Mouse (Mus musculus): ENCODE results near the gene Slc7a7. TPM values are rescaled to one million over a fixed set of nuclear protein-coding genes. Genes with fewer than 3 reads are reported as not detected.

Gene Slc7a7
- polyA plus RNA-seq, 1 experiment from 2014 or later = 3.9 TPM

DNA sequence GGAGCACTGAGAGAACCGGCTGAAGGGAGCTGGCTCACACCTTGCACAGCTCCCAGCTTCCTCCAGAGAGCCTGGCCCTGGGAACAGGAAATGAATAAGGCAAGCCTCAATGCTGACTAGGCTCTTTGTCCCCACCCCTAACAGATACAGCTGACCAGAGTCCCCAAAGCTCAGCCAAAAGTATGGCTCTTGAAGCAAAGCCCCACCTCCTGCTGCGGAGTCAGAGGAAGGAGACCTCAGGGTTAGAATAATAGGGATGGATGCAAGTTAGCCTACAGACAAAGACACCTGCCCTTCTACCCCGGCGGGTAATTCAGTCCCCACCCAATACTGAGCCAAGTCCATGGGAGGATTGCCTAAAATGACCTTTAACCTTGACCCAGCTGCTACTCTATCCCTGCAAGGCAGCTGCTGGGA, 34.2 kb downstream of the Slc7a7 start:
- no peak for ATAC-seq
- Histone ChIP-seq H3K27me3 (replicated peaks; ENCODE audit: control insufficient read depth, insufficient read depth, low read length) (no peaks in the 10 kb centered on the region), H3K4me2 (ENCODE audit: low read length) (no peak overlapping the region), H3K27ac (ENCODE audit: low read length) (no peak overlapping the region), H3K9ac (replicated peaks; ENCODE audit: low read depth, low read length) (no peak overlapping the region), H3K4me3 (replicated peaks; ENCODE audit: low read length) (no peak overlapping the region), H3K36me3 (ENCODE audit: control insufficient read depth, insufficient read depth) (no peaks in the 10 kb centered on the region), H3K4me1 (replicated peaks; ENCODE audit: control insufficient read depth, insufficient read depth, low read length) (no peaks in the 10 kb centered on the region), H3K9me3 (ENCODE audit: control insufficient read depth, low read length) (no peaks in the 10 kb centered on the region)
- 52% methylated on average over 4 of the region's 4 CpGs for WGBS

DNA sequence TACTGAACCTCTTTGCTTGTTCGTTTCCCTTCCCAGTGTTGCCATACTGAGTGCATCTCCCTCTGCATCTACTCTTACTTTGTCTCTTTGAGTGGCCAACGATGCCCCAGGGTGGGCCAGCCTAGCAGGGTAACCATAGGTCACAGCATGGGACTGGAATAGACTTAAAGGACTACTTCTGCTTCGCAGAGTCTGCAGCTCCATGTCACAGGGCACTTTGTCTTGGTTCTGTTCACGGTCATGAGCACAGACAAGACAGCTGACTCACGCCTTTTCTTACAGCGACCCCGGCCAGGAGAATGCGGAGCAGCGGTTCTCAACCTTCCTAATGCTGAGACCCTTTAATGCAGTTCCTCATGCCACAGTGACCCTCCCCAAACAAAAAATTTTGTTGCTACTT, 34.9 kb downstream of the Slc7a7 start:
- no peak for ATAC-seq

DNA sequence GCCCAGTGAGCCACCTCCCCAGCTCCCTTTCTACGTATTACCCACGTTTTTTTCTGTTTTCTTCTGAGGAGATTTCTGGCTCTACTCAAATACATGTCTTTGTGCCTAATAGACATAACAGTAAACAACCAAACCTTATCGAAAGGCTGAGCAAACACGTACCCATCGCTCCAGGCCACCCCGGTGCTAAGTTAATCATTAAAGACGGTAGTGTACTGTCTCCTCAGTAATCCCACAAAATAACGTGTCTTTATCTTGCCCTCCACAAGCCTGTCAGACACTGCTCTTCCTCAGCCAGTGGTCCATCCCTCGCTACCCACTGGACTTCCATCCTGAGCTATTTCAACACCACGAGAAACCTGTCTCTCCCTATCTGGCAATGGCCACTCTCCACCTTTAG, 35.8 kb downstream of the Slc7a7 start:
- Histone ChIP-seq H3K4me3 (replicated peaks; ENCODE audit: low read length) (no peak overlapping the region), H3K27me3 (replicated peaks; ENCODE audit: control insufficient read depth, insufficient read depth, low read length) (no peaks in the 10 kb centered on the region), H3K9ac (replicated peaks; ENCODE audit: low read depth, low read length) (no peak overlapping the region), H3K27ac (ENCODE audit: low read length) (no peak overlapping the region), H3K4me2 (ENCODE audit: low read length) (no peak overlapping the region), H3K36me3 (ENCODE audit: control insufficient read depth, insufficient read depth) (no peaks in the 10 kb centered on the region), H3K4me1 (replicated peaks; ENCODE audit: control insufficient read depth, insufficient read depth, low read length) (no peaks in the 10 kb centered on the region), H3K9me3 (ENCODE audit: control insufficient read depth, low read length) (no peaks in the 10 kb centered on the region)
- ATAC-seq = no peak
- 83% methylated on average over 10 of the region's 10 CpGs for WGBS

More for the DNA sequence above, 34.9 kb downstream of the Slc7a7 start:
- no peaks in the 10 kb centered on the region for H3K36me3 ChIP-seq (ENCODE audit: control insufficient read depth, insufficient read depth)
- H3K27ac ChIP-seq (ENCODE audit: low read length) = no peak overlapping the region
- H3K9me3 ChIP-seq (ENCODE audit: control insufficient read depth, low read length) = no peaks in the 10 kb centered on the region
- H3K27me3 ChIP-seq (replicated peaks; ENCODE audit: control insufficient read depth, insufficient read depth, low read length) = no peaks in the 10 kb centered on the region
- no peak overlapping the region for H3K4me2 ChIP-seq (ENCODE audit: low read length)
- 64% methylated on average over 9 of the region's 9 CpGs for WGBS
- H3K4me3 ChIP-seq (replicated peaks; ENCODE audit: low read length) = no peak overlapping the region
- H3K4me1 ChIP-seq (replicated peaks; ENCODE audit: control insufficient read depth, insufficient read depth, low read length) = no peaks in the 10 kb centered on the region
- no peak overlapping the region for H3K9ac ChIP-seq (replicated peaks; ENCODE audit: low read depth, low read length)

DNA sequence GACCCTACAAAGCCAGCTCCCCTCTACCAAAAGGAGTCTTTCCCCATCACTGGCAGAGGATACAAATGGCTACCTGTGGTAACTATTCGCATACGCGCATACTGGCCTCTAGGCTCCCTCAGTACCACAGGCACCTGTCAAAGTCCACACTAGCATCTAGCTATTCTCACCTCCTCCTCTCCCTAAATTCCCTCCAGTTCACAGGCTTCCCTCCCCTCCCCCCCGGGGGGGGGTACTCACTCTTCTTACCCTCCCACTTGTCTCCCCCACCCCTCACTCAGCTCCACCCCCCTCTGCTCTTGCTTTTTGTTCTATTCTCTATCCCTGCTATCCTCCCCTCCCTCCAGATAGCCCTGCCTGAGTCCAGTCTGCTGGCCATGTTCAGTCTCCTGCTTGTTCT, 37.0 kb downstream of the Slc7a7 start:
- no peak overlapping the region for H3K4me2 ChIP-seq (ENCODE audit: low read length)
- H3K4me1 ChIP-seq (replicated peaks; ENCODE audit: control insufficient read depth, insufficient read depth, low read length) = no peaks in the 10 kb centered on the region
- no peaks in the 10 kb centered on the region for H3K36me3 ChIP-seq (ENCODE audit: control insufficient read depth, insufficient read depth)
- H3K27ac ChIP-seq (ENCODE audit: low read length) = no peak overlapping the region
- ATAC-seq = no peak
- no peak overlapping the region for H3K9ac ChIP-seq (replicated peaks; ENCODE audit: low read depth, low read length)
- H3K4me3 ChIP-seq (replicated peaks; ENCODE audit: low read length) = no peak overlapping the region
- WGBS = 69% methylated on average over 4 of the region's 4 CpGs
- no peaks in the 10 kb centered on the region for H3K9me3 ChIP-seq (ENCODE audit: control insufficient read depth, low read length)
- H3K27me3 ChIP-seq (replicated peaks; ENCODE audit: control insufficient read depth, insufficient read depth, low read length) = no peaks in the 10 kb centered on the region

DNA sequence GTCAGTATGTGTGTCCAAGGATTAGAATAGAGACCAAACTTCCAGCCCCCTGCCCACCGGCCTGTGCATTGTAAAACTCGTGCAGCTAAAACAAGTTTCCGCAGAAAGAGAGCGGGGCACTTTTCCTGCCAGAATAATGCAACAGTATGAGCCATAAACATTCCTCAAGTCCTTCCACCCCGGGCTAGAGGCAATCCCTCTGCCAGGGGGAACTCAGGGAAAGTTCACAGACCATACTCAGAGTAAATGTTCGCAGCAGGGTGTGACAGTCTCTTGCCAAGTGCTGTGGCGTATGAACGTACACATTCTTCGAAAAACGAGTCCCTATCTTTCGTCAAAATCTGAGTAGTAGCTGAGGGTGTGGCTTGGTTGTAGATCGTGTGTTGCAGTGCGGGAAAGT, 38.0 kb downstream of the Slc7a7 start:
- Histone ChIP-seq H3K4me1 (replicated peaks; ENCODE audit: control insufficient read depth, insufficient read depth, low read length) (no peaks in the 10 kb centered on the region), H3K36me3 (ENCODE audit: control insufficient read depth, insufficient read depth) (no peaks in the 10 kb centered on the region), H3K27me3 (replicated peaks; ENCODE audit: control insufficient read depth, insufficient read depth, low read length) (no peaks in the 10 kb centered on the region), H3K27ac (ENCODE audit: low read length) (no peak overlapping the region), H3K4me2 (ENCODE audit: low read length) (no peak overlapping the region), H3K9ac (replicated peaks; ENCODE audit: low read depth, low read length) (no peak overlapping the region), H3K9me3 (ENCODE audit: control insufficient read depth, low read length) (no peaks in the 10 kb centered on the region), H3K4me3 (replicated peaks; ENCODE audit: low read length) (no peak overlapping the region)
- WGBS = 82% methylated on average over 13 of the region's 13 CpGs
- no peak for ATAC-seq

DNA sequence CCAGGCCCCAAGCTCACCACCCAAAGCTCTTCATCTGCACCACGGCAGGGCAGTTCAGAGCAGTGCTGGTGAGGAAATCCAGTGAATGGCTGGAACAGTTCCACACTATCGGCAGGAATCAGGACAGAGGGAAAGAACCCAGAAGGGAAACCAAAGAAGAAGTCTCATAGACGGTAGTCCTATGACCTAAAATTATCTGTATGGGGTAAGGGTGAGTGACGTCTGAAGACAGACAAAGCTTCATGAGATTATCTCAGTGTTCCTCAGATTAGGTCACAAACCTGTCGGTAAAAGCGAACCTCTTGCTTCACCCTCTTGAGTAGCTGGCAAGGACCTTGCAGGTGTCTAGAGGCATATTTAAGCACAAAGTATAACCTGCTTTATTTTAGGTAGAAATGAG, 40.4 kb downstream of the Slc7a7 start:
- Histone ChIP-seq H3K4me2 (ENCODE audit: low read length) (no peak overlapping the region), H3K9ac (replicated peaks; ENCODE audit: low read depth, low read length) (no peak overlapping the region), H3K36me3 (ENCODE audit: control insufficient read depth, insufficient read depth) (no peaks in the 10 kb centered on the region), H3K27ac (ENCODE audit: low read length) (no peak overlapping the region), H3K27me3 (replicated peaks; ENCODE audit: control insufficient read depth, insufficient read depth, low read length) (no peaks in the 10 kb centered on the region), H3K4me3 (replicated peaks; ENCODE audit: low read length) (no peak overlapping the region), H3K9me3 (ENCODE audit: control insufficient read depth, low read length) (no peaks in the 10 kb centered on the region), H3K4me1 (replicated peaks; ENCODE audit: control insufficient read depth, insufficient read depth, low read length) (no peaks in the 10 kb centered on the region)
- no peak for ATAC-seq
- WGBS = 87% methylated on average over 6 of the region's 6 CpGs

DNA sequence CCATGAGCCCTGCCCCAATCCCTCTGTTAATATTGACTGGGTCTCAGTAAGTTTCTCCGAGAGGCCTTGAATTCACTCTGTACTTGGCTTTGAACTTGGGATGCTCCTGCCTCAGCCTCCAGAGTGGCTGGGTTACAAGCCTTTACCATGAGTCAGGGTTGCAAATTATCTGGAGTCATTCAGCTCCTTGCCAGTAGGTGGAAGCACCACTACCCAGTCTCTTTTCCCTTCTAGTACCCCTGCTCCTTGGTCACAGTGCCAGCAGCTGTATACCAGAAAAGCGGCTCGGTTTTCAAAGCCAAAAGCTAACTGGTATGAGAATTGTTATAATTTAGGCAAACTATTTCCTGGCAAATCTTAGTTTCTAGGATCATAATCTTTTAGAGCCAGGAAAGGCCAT, 41.7 kb downstream of the Slc7a7 start:
- no peaks in the 10 kb centered on the region for H3K4me1 ChIP-seq (replicated peaks; ENCODE audit: control insufficient read depth, insufficient read depth, low read length)
- no peaks in the 10 kb centered on the region for H3K9me3 ChIP-seq (ENCODE audit: control insufficient read depth, low read length)
- no peak overlapping the region for H3K4me2 ChIP-seq (ENCODE audit: low read length)
- no peak overlapping the region for H3K4me3 ChIP-seq (replicated peaks; ENCODE audit: low read length)
- no peaks in the 10 kb centered on the region for H3K27me3 ChIP-seq (replicated peaks; ENCODE audit: control insufficient read depth, insufficient read depth, low read length)
- H3K27ac ChIP-seq (ENCODE audit: low read length) = no peak overlapping the region
- no peak for ATAC-seq
- H3K9ac ChIP-seq (replicated peaks; ENCODE audit: low read depth, low read length) = no peak overlapping the region
- H3K36me3 ChIP-seq (ENCODE audit: control insufficient read depth, insufficient read depth) = peaks cover 3% of the 10 kb centered on the region; the same call in 1 of the 2 replicates
- WGBS = 76% methylated on average over 3 of the region's 3 CpGs

DNA sequence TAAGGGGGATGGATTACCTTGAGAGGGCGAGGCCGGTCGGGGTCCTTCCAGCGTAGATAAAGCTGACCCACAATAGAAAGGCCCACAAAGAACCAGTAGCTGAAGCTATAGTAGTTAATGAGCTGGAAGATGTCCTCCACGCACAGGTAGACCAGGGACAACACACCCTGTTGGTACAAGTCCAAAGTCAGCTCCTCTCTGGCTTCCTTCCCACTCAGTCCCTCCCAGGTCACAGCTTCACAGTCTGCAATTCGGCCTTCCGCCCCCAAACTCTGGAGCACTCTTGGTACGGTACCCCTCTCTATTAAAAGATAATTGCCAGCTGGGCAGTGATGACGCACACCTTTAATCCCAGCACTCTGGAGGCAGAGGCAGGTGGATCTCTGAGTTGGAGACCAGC, 44.7 kb downstream of the Slc7a7 start:
- no peaks in the 10 kb centered on the region for H3K27me3 ChIP-seq (replicated peaks; ENCODE audit: control insufficient read depth, insufficient read depth, low read length)
- no peak overlapping the region for H3K4me2 ChIP-seq (ENCODE audit: low read length)
- no peak overlapping the region for H3K27ac ChIP-seq (ENCODE audit: low read length)
- peaks cover 30% of the 10 kb centered on the region for H3K36me3 ChIP-seq (ENCODE audit: control insufficient read depth, insufficient read depth)
- no peak overlapping the region for H3K9ac ChIP-seq (replicated peaks; ENCODE audit: low read depth, low read length)
- WGBS = 97% methylated on average over 9 of the region's 9 CpGs
- no peaks in the 10 kb centered on the region for H3K4me1 ChIP-seq (replicated peaks; ENCODE audit: control insufficient read depth, insufficient read depth, low read length)
- H3K9me3 ChIP-seq (ENCODE audit: control insufficient read depth, low read length) = no peaks in the 10 kb centered on the region
- ATAC-seq = no peak
- H3K4me3 ChIP-seq (replicated peaks; ENCODE audit: low read length) = no peak overlapping the region

DNA sequence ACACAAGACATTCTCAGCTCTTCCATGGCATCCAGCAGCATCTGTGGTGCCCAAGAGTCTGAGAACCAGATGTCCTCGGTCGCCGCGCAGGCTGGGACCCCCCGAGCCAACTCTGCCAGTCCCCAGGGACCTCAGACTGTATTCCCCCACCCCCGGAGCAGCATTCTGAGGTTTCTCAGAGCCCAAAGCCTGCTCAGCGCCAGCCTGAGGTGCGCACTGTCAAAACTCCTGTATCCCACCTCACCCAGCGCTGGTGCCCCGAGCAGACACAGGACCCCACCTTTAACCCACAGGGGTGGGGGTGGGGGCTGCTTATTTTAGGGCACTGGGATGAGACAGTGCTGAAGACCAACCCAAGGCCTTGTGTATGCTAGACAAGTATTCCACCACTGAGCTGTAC, 46.1 kb downstream of the Slc7a7 start:
- Histone ChIP-seq H3K4me1 (replicated peaks; ENCODE audit: control insufficient read depth, insufficient read depth, low read length) (no peaks in the 10 kb centered on the region), H3K9ac (replicated peaks; ENCODE audit: low read depth, low read length) (no peak overlapping the region), H3K9me3 (ENCODE audit: control insufficient read depth, low read length) (no peaks in the 10 kb centered on the region), H3K4me3 (replicated peaks; ENCODE audit: low read length) (no peak overlapping the region), H3K36me3 (ENCODE audit: control insufficient read depth, insufficient read depth) (peaks cover 41% of the 10 kb centered on the region), H3K27me3 (replicated peaks; ENCODE audit: control insufficient read depth, insufficient read depth, low read length) (no peaks in the 10 kb centered on the region), H3K27ac (ENCODE audit: low read length) (no peak overlapping the region), H3K4me2 (ENCODE audit: low read length) (no peak overlapping the region)
- 95% methylated on average over 10 of the region's 10 CpGs for WGBS
- peak; percentile 40 for ATAC-seq

DNA sequence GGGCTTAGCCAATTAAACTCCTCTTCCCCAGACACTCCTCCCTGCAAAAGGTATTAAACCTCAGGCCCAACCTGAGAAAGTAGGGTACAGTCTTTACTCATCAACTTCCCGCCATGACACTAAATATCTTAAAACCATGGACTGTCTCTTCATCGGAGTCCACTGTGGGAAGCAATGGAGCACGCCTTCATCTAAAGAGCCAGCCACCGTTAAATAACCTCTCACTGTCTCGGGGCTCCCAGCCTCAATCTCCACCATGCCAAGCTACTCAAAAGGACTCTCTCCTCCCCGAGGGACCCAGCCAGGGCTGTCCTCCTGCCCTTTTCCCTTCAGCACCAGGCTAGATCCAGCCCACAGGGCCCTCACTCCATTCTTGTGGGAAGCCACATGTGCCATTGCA, 47.0 kb downstream of the Slc7a7 start:
- Histone ChIP-seq H3K27ac (ENCODE audit: low read length) (no peak overlapping the region), H3K27me3 (replicated peaks; ENCODE audit: control insufficient read depth, insufficient read depth, low read length) (no peaks in the 10 kb centered on the region), H3K9ac (replicated peaks; ENCODE audit: low read depth, low read length) (no peak overlapping the region), H3K4me2 (ENCODE audit: low read length) (no peak overlapping the region), H3K4me3 (replicated peaks; ENCODE audit: low read length) (no peak overlapping the region), H3K9me3 (ENCODE audit: control insufficient read depth, low read length) (no peaks in the 10 kb centered on the region), H3K36me3 (ENCODE audit: control insufficient read depth, insufficient read depth) (peaks cover 42% of the 10 kb centered on the region), H3K4me1 (replicated peaks; ENCODE audit: control insufficient read depth, insufficient read depth, low read length) (no peaks in the 10 kb centered on the region)
- no peak for ATAC-seq
- WGBS = 96% methylated on average over 6 of the region's 6 CpGs

All from forebrain, embryonic 16.5 days (tissue).